Comparison of ENCODE assay signal across 8 mouse cellular contexts in the genomic region with DNA sequence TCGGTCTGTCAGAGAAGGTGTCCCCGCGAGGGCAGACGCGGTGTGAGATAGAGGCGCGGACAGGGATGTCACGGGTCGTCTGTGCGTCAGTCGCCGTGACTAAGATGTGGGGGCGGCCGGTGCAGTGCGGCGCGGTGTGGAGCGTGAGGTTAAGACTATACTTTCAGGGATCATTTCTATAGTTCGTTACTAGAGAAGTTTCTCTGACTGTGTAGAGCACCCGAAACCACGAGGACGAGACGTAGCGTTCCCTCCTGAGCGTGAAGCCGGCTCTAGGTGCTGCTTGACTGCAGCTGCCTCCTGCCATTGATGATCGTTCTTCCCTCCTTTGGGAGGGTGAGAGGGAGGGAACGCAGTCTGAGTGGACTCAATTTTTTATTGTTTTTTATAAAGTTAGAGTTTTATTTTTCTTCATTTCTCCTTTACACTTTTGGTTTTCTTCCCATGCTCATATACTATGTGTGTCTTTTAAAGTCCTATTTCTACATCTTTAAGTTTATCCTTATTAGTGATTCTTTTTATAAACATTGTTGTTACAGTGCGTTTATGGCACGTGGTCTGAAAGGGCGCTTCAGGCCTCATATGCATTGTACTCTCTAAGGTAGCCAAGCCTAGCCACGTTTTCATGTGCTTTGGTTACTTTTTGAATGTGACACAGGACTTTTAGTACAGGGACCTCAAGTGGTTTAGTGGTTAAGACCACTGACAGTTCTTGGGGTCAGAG. TPM values are rescaled to one million over a fixed set of nuclear protein-coding genes. Genes with fewer than 3 reads are reported as not detected.
DNase-seq lines count a peak whose midpoint lies in the region; ATAC-seq and TF ChIP-seq lines count a peak whose summit lies in the region.
"Not testable (repeated sequence)": the region's sequence is repeated elsewhere in the genome, so short reads cannot be mapped to it uniquely, and the experiment has no call there.

No protein-coding gene starts in this region.

- H3K79me2 ChIP-seq in C2C12 (ENCODE audit: control insufficient read depth, insufficient read depth): not testable (repeated sequence)

- H3K4me3 ChIP-seq in C2C12 (ENCODE audit: insufficient read depth, poor library complexity, severe bottlenecking); embryonic fibroblast, embryonic 13.5 days (ENCODE audit: insufficient read depth, low read length); kidney, embryonic 14.5 days (ENCODE audit: low read length); midbrain, embryonic 15.5 days: not testable (repeated sequence)
- H3K4me3 ChIP-seq in heart, embryonic 13.5 days: peak overlapping the region; percentile 50; the same call in 1 of the 2 replicates
- peak overlapping the region; percentile 61 for H3K4me3 ChIP-seq in small intestine, adult 2 months (ENCODE audit: low read depth, low read length)

- peak overlapping the region; percentile 78 for H3K4me2 ChIP-seq in heart, embryonic 13.5 days
- H3K4me2 ChIP-seq in kidney, embryonic 14.5 days (replicated peaks; ENCODE audit: low read depth, low read length): not testable (repeated sequence)
- H3K4me2 ChIP-seq in midbrain, embryonic 15.5 days: peak overlapping the region; percentile 59; the same call in 1 of the 2 replicates

- not testable (repeated sequence) for TF ChIP-seq CTCF in C2C12 (IDR thresholded peaks at IDR 0.05; ENCODE audit: control insufficient read depth, insufficient read depth, insufficient read length); brain, embryonic 14.5 days (IDR thresholded peaks at IDR 0.05; ENCODE audit: borderline replicate concordance, extremely low read depth, insufficient read depth, insufficient read length); embryonic fibroblast, embryonic 13.5 days (IDR thresholded peaks at IDR 0.05; ENCODE audit: borderline replicate concordance, insufficient read depth, low read length); small intestine, adult 2 months (IDR thresholded peaks at IDR 0.05; ENCODE audit: extremely low read depth, insufficient read length, insufficient replicate concordance, low read depth, low read length)

- not testable (repeated sequence) for H3K4me1 ChIP-seq in embryonic fibroblast, embryonic 13.5 days (ENCODE audit: control insufficient read depth, insufficient read depth, low read length); kidney, embryonic 14.5 days (ENCODE audit: control insufficient read depth, insufficient read depth, low read length); small intestine, adult 2 months (ENCODE audit: control insufficient read depth, insufficient read depth, insufficient read length, low read length)
- peaks cover 19% of the 10 kb centered on the region for H3K4me1 ChIP-seq in heart, embryonic 13.5 days
- H3K4me1 ChIP-seq in midbrain, embryonic 15.5 days: peaks cover 10% of the 10 kb centered on the region; the same call in 1 of the 2 replicates

- TF ChIP-seq POLR2A in brain, embryonic 14.5 days (IDR thresholded peaks at IDR 0.05; ENCODE audit: borderline replicate concordance, extremely low read depth, insufficient read depth, insufficient read length, poor library complexity, severe bottlenecking); small intestine, adult 2 months (IDR thresholded peaks at IDR 0.05; ENCODE audit: low read depth, low read length): not testable (repeated sequence)
- peak; percentile 98 for TF ChIP-seq POLR2A in embryonic fibroblast, embryonic 13.5 days (IDR thresholded peaks at IDR 0.05; ENCODE audit: low read depth, low read length)

- DNase-seq in brain, embryonic 14.5 days (ENCODE audit: low read depth): peak; percentile 89
- DNase-seq in liver: peak; percentile 73

- not testable (repeated sequence) for H3ac ChIP-seq in C2C12 (ENCODE audit: control insufficient read depth, insufficient read length, low read depth)

- H3K9me3 ChIP-seq in heart, embryonic 13.5 days; kidney, embryonic 14.5 days (ENCODE audit: control insufficient read depth, low read length); midbrain, embryonic 15.5 days: not testable (repeated sequence)

- H3K79me3 ChIP-seq in C2C12 (ENCODE audit: low read depth): not testable (repeated sequence)

- peak; percentile 79 for ATAC-seq in heart, embryonic 13.5 days (ENCODE audit: extremely low read depth, insufficient number of reproducible peaks, low FRiP score, low TSS enrichment)
- ATAC-seq in kidney, embryonic 14.5 days (ENCODE audit: low FRiP score, low TSS enrichment): peak; percentile 95
- peak; percentile 96 for ATAC-seq in midbrain, embryonic 15.5 days (replicated peaks)

- not testable (repeated sequence) for H3K36me3 ChIP-seq in C2C12 (ENCODE audit: control insufficient read depth, insufficient read depth); heart, embryonic 13.5 days; kidney, embryonic 14.5 days (ENCODE audit: control insufficient read depth, insufficient read depth, low read length); midbrain, embryonic 15.5 days (replicated peaks); small intestine, adult 2 months (ENCODE audit: control insufficient read depth, insufficient read depth, low read length)

- 0% methylated on average over 7 of the region's 32 CpGs for WGBS in heart, embryonic 13.5 days
- 0% methylated on average over 6 of the region's 32 CpGs for WGBS in kidney, embryonic 14.5 days
- 0% methylated on average over 6 of the region's 32 CpGs for WGBS in midbrain, embryonic 15.5 days
- under 1% methylated on average over 6 of the region's 32 CpGs for WGBS in small intestine, adult 2 months

- not testable (repeated sequence) for H3K9ac ChIP-seq in heart, embryonic 13.5 days; kidney, embryonic 14.5 days (ENCODE audit: low read depth, low read length); midbrain, embryonic 15.5 days

- not testable (repeated sequence) for H3K27me3 ChIP-seq in C2C12 (ENCODE audit: control insufficient read depth, insufficient read depth, insufficient read length); heart, embryonic 13.5 days (replicated peaks); kidney, embryonic 14.5 days (ENCODE audit: control insufficient read depth, insufficient read depth, low read length); midbrain, embryonic 15.5 days (replicated peaks); small intestine, adult 2 months (ENCODE audit: control insufficient read depth, insufficient read depth, low read length)

- H3K27ac ChIP-seq in embryonic fibroblast, embryonic 13.5 days (ENCODE audit: insufficient read depth, low read length): not testable (repeated sequence)
- H3K27ac ChIP-seq in heart, embryonic 13.5 days (replicated peaks): peak overlapping the region; percentile 65
- peak overlapping the region; percentile 47; the same call in 1 of the 2 replicates for H3K27ac ChIP-seq in kidney, embryonic 14.5 days (ENCODE audit: low read depth, low read length)
- peak overlapping the region; percentile 82 for H3K27ac ChIP-seq in midbrain, embryonic 15.5 days
- peak overlapping the region; percentile 50 for H3K27ac ChIP-seq in small intestine, adult 2 months (ENCODE audit: insufficient read depth, low read depth, low read length)

TF ChIP-seq in C2C12, 6 proteins besides CTCF, POLR2A, EP300 and RAD21:
- TF ChIP-seq CEBPB (IDR thresholded peaks at IDR 0.05; ENCODE audit: low read depth) (peak; percentile 9), MAX (IDR thresholded peaks at IDR 0.05) (peak; percentile 98), USF1 (IDR thresholded peaks at IDR 0.05; ENCODE audit: low read depth) (peak; percentile 92)

RNA-seq across cellular contexts. Expression of a gene that starts 43.8 kb away (rescaled TPM):
- polyA plus RNA-seq in C2C12 (2012; fragmentation: generic; extraction: Trizol): not detected
- polyA plus RNA-seq in brain, embryonic 14.5 days (2012; rRNA removed): 0.32 and 1.1 TPM in 2 replicates
- 0.11 and 0.30 TPM in 2 replicates for polyA plus RNA-seq in embryonic fibroblast, embryonic 13.5 days (2011; ENCODE audit: insufficient read length, low read depth, missing spikeins)
- polyA plus RNA-seq in heart, embryonic 13.5 days (2015; fragmentation: Nextera tagmentation; extraction: Ambion mirVana): 0.28 and 0.47 TPM in 2 replicates
- polyA plus RNA-seq in kidney, embryonic 14.5 days (2014; fragmentation: Nextera tagmentation; extraction: Ambion mirVana): 0.27 and 0.71 TPM in 2 replicates
- 0.28 and 0.50 TPM in 2 replicates for polyA plus RNA-seq in midbrain, embryonic 15.5 days (2015; fragmentation: Nextera tagmentation; extraction: Ambion mirVana)
- polyA plus RNA-seq in small intestine, adult 2 months (2012; rRNA removed): 0.19 TPM in 1 of 2 replicates, not detected in the other

RNA-seq across cellular contexts. Expression of a gene that starts 43.9 kb away (rescaled TPM):
- polyA plus RNA-seq in C2C12 (2012; fragmentation: generic; extraction: Trizol): 4.0 TPM
- polyA plus RNA-seq in brain, embryonic 14.5 days (2012; rRNA removed): 5.9 and 7.6 TPM in 2 replicates
- 5.0 and 8.6 TPM in 2 replicates for polyA plus RNA-seq in embryonic fibroblast, embryonic 13.5 days (2011; ENCODE audit: insufficient read length, low read depth, missing spikeins)
- polyA plus RNA-seq in heart, embryonic 13.5 days (2015; fragmentation: Nextera tagmentation; extraction: Ambion mirVana): 9.7 and 9.9 TPM in 2 replicates
- polyA plus RNA-seq in kidney, embryonic 14.5 days (2014; fragmentation: Nextera tagmentation; extraction: Ambion mirVana): 7.4 and 8.2 TPM in 2 replicates
- polyA plus RNA-seq in midbrain, embryonic 15.5 days (2015; fragmentation: Nextera tagmentation; extraction: Ambion mirVana): 4.0 and 4.5 TPM in 2 replicates
- 0.05 and 0.37 TPM in 2 replicates for polyA plus RNA-seq in small intestine, adult 2 months (2012; rRNA removed)
